Mouse (Mus musculus): ENCODE data around the gene Gm10681.
"Not testable (repeated sequence)": the region's sequence is repeated elsewhere in the genome, so short reads cannot be mapped to it uniquely, and the experiment has no call there.

Gene Gm10681

GRCm38 (mm10) chr3:98588707-98589106 is at the start of gene Gm10681:
Gm10681 (minus strand) TSS chr3:98588807.
- POLR2A ChIA-PET, result no interaction called here

GRCm38 (mm10) chr3:98635145-98635544 is 46.5 kb upstream of the Gm10681 start:
- CTCF ChIA-PET, result no interaction called here
- POLR2A ChIA-PET, result no interaction called here

More at GRCm38 (mm10) chr3:98588707-98589106, at the start of gene Gm10681:
- CTCF ChIA-PET, result no interaction called here

- CTCF ChIA-PET, result interaction anchor here in 1 of 4 experiments (0.7 to 0.8 kb wide), 2 partner anchors 445 to 651 kb away, joined by 5 read pairs; no protein-coding TSS in a partner anchor
- POLR2A ChIA-PET, result no interaction called here
Observed at GRCm38 (mm10) chr3:98630152-98630551, 41.5 kb upstream of the Gm10681 start, which contains the start of gene Hsd3b5. Hsd3b5 (minus strand) TSS chr3:98630252.

- ChIA-PET CTCF (no interaction called here), POLR2A (no interaction called here)
Observed at GRCm38 (mm10) chr3:98629633-98630032, 41.0 kb upstream of the Gm10681 start.

- CTCF ChIA-PET, result interaction anchor here in 1 of 4 experiments (0.5 kb wide), 1 partner anchor 172 kb away, joined by 5 read pairs; no protein-coding TSS in a partner anchor
- POLR2A ChIA-PET, result not testable (repeated sequence)
Observed at GRCm38 (mm10) chr3:98616786-98617185, 28.2 kb upstream of the Gm10681 start.

DNA sequence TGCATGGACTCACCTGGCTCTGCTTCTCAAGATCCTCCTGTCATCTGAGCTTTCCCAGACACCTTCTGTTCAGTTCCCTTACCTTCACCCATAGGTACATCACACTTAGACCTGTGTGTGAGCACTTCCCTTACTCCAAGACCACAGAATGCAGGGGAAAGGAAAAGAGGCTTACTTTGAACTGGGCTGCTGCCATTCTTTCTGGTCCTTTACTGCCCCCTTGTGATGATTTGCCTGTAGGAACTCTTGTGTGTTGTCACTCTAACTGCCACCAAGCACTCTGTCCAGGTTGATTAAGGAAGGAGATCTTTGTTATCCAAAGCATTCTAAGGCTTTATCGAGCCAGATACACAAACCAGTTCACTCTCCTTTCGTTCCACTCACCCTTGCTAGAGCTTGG is 27.6 kb upstream of the Gm10681 start:
- POLR2A ChIA-PET, result not testable (repeated sequence)

DNA sequence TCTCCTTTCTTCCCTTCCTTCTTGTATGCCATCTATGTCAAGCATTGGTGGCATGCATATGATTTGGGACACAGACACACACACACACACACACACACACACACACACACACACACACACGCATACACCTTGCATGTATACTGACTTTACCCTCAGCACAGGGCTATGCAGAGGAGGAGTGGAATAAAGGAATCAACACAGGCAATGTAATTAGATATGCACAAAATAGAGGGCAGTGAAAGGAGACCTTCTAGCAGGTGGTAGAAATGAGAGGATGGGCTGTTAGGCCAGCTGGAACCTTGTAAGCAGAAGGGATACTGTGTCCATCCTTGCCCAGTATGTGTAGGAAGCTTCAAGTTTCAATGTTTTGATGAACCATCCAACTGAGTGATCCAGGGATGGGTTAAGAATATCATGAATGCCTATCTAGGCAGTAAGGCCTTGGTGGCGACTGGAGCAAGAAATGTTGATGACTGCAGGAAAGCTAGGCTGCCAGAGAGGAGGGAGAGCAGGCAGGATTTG is 25.9 kb upstream of the Gm10681 start:
- CTCF ChIA-PET, POLR2A ChIA-PET: not testable (repeated sequence)

More for the DNA sequence above, 27.6 kb upstream of the Gm10681 start:
- CTCF ChIA-PET, result not testable (repeated sequence)

GRCm38 (mm10) chr3:98613963-98614362 is 25.4 kb upstream of the Gm10681 start:
- ChIA-PET CTCF (no interaction called here), POLR2A (no interaction called here)

DNA sequence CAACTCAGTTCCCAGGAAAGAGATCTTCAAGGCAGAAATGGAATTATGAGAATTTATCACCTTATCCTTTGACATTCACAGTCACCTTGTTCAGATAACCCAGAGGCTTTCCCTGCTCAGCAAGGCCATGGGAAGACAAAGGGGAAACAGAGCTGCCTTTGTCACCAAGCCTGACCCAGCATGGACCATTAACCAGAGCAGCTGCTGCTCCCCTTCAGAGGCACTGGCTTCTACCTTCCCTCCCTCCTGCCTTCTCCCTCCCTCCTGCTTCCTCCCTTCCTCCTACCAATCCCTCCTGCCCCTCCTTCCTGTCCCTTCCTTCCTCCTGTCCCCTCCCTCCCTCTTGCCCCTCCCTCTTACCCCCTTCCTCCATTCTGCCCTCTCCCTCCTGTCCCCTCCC is 24.9 kb upstream of the Gm10681 start:
- POLR2A ChIA-PET, CTCF ChIA-PET: not testable (repeated sequence)

- CTCF ChIA-PET, result no interaction called here
- POLR2A ChIA-PET, result interaction anchor here in 1 of 4 experiments (0.6 to 1.0 kb wide), 3 partner anchors 8 to 884 kb away, joined by 3 read pairs; no protein-coding TSS in a partner anchor
Observed at GRCm38 (mm10) chr3:98587721-98588120, 886 bp downstream of the Gm10681 start.

GRCm38 (mm10) chr3:98582622-98583021 is 6.0 kb downstream of the Gm10681 start:
- POLR2A ChIA-PET, CTCF ChIA-PET: not testable (repeated sequence)

GRCm38 (mm10) chr3:98582202-98582601 is 6.4 kb downstream of the Gm10681 start:
- CTCF ChIA-PET, result interaction anchor here in 1 of 4 experiments (0.6 kb wide), 1 partner anchor 310 kb away, joined by 4 read pairs; no protein-coding TSS in a partner anchor

DNA sequence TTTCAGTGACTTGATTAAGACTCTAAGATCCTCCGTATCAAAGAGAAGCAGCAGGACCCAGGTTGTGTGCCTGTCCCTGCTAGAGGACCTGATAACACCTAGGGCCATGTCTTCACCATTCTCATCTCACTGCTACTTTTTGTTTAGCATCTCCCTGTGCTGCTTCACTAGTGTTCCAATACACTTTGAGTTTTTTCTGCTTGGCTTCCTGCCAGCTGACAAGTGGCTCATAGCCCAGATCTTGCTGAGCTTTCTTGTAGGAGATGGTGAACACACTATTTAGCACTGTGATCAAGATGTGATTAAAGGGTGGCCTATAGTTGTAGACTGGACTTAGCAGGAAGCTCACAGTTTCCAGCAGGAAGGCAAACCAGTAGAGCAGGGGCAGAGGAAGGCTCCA is 7.6 kb downstream of the Gm10681 start:
- CTCF ChIA-PET, POLR2A ChIA-PET: not testable (repeated sequence)

More at GRCm38 (mm10) chr3:98582202-98582601, 6.4 kb downstream of the Gm10681 start:
- POLR2A ChIA-PET, result not testable (repeated sequence)

DNA sequence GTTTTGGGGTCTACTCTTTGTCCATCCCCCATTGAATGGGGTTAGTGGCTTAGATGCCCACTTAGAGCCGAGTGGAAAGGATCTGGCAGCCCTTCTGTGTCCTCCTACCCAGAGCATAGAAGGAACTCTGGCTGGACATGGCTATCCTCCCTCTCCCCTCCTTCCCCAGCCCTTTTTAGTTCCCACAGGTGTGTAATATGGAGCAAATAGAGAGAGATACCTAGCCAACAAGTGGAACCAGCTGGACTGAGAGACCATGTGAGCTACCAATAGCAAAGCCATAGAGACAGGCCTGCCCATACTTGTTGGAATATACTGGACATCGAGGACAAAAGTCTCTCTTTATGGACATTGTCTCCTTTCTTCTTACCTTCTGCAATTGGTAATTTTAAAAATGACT is 20.9 kb downstream of the Gm10681 start:
- POLR2A ChIA-PET, CTCF ChIA-PET: not testable (repeated sequence)

- POLR2A ChIA-PET, CTCF ChIA-PET: not testable (repeated sequence)
Observed at GRCm38 (mm10) chr3:98564894-98565293, 23.7 kb downstream of the Gm10681 start.

- CTCF ChIA-PET, POLR2A ChIA-PET: not testable (repeated sequence)
Observed at GRCm38 (mm10) chr3:98563831-98564230, 24.8 kb downstream of the Gm10681 start.

GRCm38 (mm10) chr3:98560711-98561110 is 27.9 kb downstream of the Gm10681 start:
- CTCF ChIA-PET, POLR2A ChIA-PET: not testable (repeated sequence)

DNA sequence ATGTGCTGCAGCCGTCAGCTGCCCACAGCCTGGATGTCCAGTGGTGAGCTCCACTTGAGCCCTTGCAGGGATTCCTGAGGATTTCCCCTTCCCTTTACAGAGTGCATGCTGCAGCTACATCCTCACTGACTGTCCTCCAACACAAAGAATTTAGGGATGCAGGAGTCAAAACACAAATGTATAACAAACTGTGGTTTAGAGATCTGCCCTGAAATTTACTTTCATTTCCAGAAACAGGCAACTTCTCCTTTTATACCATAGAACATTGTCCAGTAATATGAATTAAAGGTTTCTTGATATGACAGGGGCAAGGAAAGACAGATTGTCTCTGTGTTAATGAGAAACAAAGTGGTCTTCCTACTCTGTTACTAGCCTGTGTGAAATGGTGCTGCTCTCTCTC is 37.8 kb downstream of the Gm10681 start:
- POLR2A ChIA-PET, CTCF ChIA-PET: not testable (repeated sequence)

DNA sequence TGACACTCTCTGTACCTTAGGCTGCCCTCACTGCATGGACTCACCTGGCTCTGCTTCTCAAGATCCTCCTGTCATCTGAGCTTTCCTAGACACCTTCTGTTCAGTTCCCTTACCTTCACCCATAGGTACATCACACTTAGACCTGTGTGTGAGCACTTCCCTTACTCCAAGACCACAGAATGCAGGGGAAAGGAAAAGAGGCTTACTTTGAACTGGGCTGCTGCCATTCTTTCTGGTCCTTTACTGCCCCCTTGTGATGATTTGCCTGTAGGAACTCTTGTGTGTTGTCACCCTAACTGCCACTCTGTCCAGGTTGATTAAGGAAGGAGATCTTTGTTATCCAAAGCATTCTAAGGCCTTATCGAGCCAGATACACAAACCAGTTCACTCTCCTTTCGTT is 38.4 kb downstream of the Gm10681 start:
- CTCF ChIA-PET, POLR2A ChIA-PET: not testable (repeated sequence)

- POLR2A ChIA-PET, CTCF ChIA-PET: not testable (repeated sequence)
Observed at GRCm38 (mm10) chr3:98548495-98548894, 40.1 kb downstream of the Gm10681 start.

GRCm38 (mm10) chr3:98547641-98548040 is 41.0 kb downstream of the Gm10681 start:
- POLR2A ChIA-PET, CTCF ChIA-PET: not testable (repeated sequence)

- POLR2A ChIA-PET, CTCF ChIA-PET: not testable (repeated sequence)
Observed at GRCm38 (mm10) chr3:98524978-98525377, 63.6 kb downstream of the Gm10681 start.
